Mouse (Mus musculus): ENCODE data around the gene Ppp4r4.
"Not testable (repeated sequence)": the region's sequence is repeated elsewhere in the genome, so short reads cannot be mapped to it uniquely, and the experiment has no call there.

The Ppp4r4 gene

GRCm38 (mm10) chr12:103643818-103644217, 111.7 kb downstream of the Ppp4r4 start:
- DNase-seq = no peak

DNA sequence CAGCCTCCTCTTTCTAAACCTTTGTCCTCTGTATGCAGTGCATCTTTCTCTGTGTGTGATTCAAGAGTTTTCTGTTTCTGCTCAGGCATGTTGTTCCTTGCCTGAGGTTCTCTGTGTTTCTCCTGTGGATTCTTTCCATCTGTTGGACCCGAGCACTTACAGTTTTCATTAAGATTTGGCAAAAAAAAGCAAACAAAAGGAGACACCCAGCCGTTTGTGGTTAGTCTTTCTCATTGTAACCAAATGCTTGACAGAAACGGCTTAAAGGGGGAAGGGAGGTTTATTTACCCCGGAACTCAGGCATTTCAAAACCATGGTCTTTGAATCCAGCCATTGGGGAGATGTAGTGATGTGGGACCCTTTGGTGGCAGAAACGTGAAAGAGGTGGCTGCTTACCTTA, 112.5 kb downstream of the Ppp4r4 start:
- DNase-seq = no peak

DNA sequence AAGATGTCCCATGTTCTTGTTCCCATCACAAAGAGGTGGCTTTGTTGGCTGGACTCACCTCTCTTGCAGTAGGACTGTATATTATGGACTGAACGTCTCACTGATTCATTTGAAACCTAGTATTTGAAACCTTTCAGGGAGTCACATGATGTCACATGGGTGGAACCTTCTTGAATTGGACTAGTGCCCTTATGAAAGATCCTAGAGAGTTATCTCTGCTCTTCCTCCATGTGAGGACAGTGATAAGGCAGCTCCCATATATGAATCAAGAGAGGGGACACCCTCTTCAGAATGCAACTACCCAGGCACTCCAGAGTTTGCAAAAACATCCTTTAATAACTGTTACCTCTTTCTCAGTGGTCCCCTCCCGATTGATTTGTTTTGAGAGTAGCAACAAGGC, 114.2 kb downstream of the Ppp4r4 start:
- no peak for DNase-seq

- DNase-seq = no peak
These were observed 121.8 kb downstream of the Ppp4r4 start for GRCm38 (mm10) chr12:103653836-103654235.

- DNase-seq = no peak
These were observed 123.3 kb downstream of the Ppp4r4 start for GRCm38 (mm10) chr12:103655123-103656044.

- DNase-seq = no peak
These were observed 125.0 kb downstream of the Ppp4r4 start, which contains the start of gene Serpina6 for GRCm38 (mm10) chr12:103656848-103657626. TSS of gene Serpina6 (minus strand) at chr12:103657212.

GRCm38 (mm10) chr12:103657991-103658390, 125.9 kb downstream of the Ppp4r4 start:
- no peak for DNase-seq

GRCm38 (mm10) chr12:103659171-103659570, 127.1 kb downstream of the Ppp4r4 start:
- DNase-seq = no peak

GRCm38 (mm10) chr12:103660076-103660475, 128.0 kb downstream of the Ppp4r4 start:
- DNase-seq = no peak

DNA sequence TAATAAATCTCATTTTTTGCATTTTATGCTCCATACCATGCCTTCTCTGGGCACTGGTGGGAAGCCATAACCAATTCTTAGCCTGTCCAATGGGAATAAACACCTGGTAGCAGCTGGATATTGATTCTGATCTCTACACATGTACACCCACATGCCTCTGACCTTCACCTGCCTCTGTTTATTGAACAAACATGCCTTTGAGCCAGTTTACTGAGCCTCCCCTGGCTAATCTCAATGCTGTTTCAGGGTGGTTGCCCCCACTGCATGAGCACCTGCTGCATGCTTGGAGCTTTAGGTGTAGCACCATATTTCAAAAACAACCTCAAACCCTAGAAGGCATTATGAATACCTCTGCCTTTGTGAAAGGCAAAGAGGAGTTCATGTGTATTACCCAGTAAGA, 130.0 kb downstream of the Ppp4r4 start:
- DNase-seq = not testable (repeated sequence)

Data from B cell, adult 2 months (primary cell).